In genomic region chr3:37421179-37421578, GRCm38 (mm10) we compare ENCODE assay signal across 8 mouse cellular contexts. TPM values are rescaled to one million over a fixed set of nuclear protein-coding genes. Genes with fewer than 3 reads are reported as not detected.
A peak's percentile ranks its signal among the peaks of the same experiment; 100 is the strongest.
DNase-seq lines count a peak whose midpoint lies in the region; ATAC-seq and TF ChIP-seq lines count a peak whose summit lies in the region.

No protein-coding gene starts in this region.

- DNase-seq in heart, adult 8-10 months (ENCODE audit: low spot score): no peak
- peak; percentile 55 for DNase-seq in MEL (ENCODE audit: low read depth, low spot score)
- DNase-seq in layer of hippocampus, postnatal 10 days (ENCODE audit: low spot score in 2 of 2): no peak
- no peak for DNase-seq in retina, postnatal 1 day
- DNase-seq in testis, postnatal 10 days (ENCODE audit: low spot score): no peak

- no peaks in the 10 kb centered on the region for H3K9me3 ChIP-seq in heart, embryonic 15.5 days (replicated peaks)
- no peaks in the 10 kb centered on the region for H3K9me3 ChIP-seq in MEL (replicated peaks; ENCODE audit: insufficient read depth, low read length)
- no peaks in the 10 kb centered on the region for H3K9me3 ChIP-seq in heart, embryonic 16.5 days (replicated peaks; ENCODE audit: control insufficient read depth, low read length)
- H3K9me3 ChIP-seq in midbrain, embryonic 12.5 days: no peaks in the 10 kb centered on the region

- H3K79me2 ChIP-seq in MEL (ENCODE audit: control insufficient read depth, insufficient read depth, low read length, poor library complexity): peaks cover 40% of the 10 kb centered on the region

- TF ChIP-seq POLR2A in MEL (IDR thresholded peaks at IDR 0.05; ENCODE audit: control insufficient read depth in 1 of 2, insufficient read depth in 1 of 2, low read depth in 1 of 2, low read length in 2 of 2, poor library complexity in 1 of 2): no peak

- WGBS in heart, embryonic 15.5 days: 15% methylated on average over 3 of the region's 3 CpGs
- 10% methylated on average over 3 of the region's 3 CpGs for WGBS in heart, embryonic 16.5 days
- 18% methylated on average over 3 of the region's 3 CpGs for WGBS in midbrain, embryonic 12.5 days

- no peak overlapping the region for H3K27ac ChIP-seq in heart, embryonic 15.5 days
- H3K27ac ChIP-seq in MEL (ENCODE audit: control insufficient read depth, low read depth, low read length): peak overlapping the region; percentile 88
- no peak overlapping the region for H3K27ac ChIP-seq in heart, embryonic 16.5 days (ENCODE audit: low read length)
- H3K27ac ChIP-seq in midbrain, embryonic 12.5 days (replicated peaks): no peak overlapping the region

- TF ChIP-seq EP300 in MEL (IDR thresholded peaks at IDR 0.05; ENCODE audit: low read depth in 1 of 2, low read length in 2 of 2): 0 out of 4 replicates have a peak, but pooled peaks of 1 of the 2 experiments have one; percentile 10

- ATAC-seq in heart, embryonic 15.5 days (replicated peaks; ENCODE audit: insufficient number of reproducible peaks, insufficient read depth, low FRiP score, low read depth): no peak
- no peak for ATAC-seq in heart, embryonic 16.5 days (replicated peaks; ENCODE audit: extremely low read depth, insufficient read depth, low FRiP score)
- no peak for ATAC-seq in midbrain, embryonic 12.5 days (ENCODE audit: low FRiP score, low read depth)

- no peak for TF ChIP-seq RAD21 in MEL (IDR thresholded peaks at IDR 0.05; ENCODE audit: low read depth, low read length)

- H3K4me3 ChIP-seq in heart, embryonic 15.5 days: peak overlapping the region; percentile 82
- peak overlapping the region; percentile 91 to 95 for H3K4me3 ChIP-seq in MEL (ENCODE audit: control insufficient read depth in 1 of 2, insufficient read depth in 1 of 2, low read depth in 2 of 2, low read length in 2 of 2)
- peak overlapping the region; percentile 96 for H3K4me3 ChIP-seq in heart, embryonic 16.5 days (ENCODE audit: low read length)
- H3K4me3 ChIP-seq in midbrain, embryonic 12.5 days: peak overlapping the region; percentile 83

- H3K4me2 ChIP-seq in heart, embryonic 15.5 days: peak overlapping the region; percentile 88
- H3K4me2 ChIP-seq in heart, embryonic 16.5 days (ENCODE audit: low read depth, low read length): peak overlapping the region; percentile 96
- H3K4me2 ChIP-seq in midbrain, embryonic 12.5 days (replicated peaks): peak overlapping the region; percentile 95

- TF ChIP-seq CTCF in MEL (IDR thresholded peaks at IDR 0.05 in 2 of 3, conservative IDR thresholded peaks at IDR 0.05 in 1 of 3; ENCODE audit: control insufficient read depth in 1 of 3, insufficient read depth in 1 of 3, low read depth in 2 of 3, low read length in 3 of 3, poor library complexity in 1 of 3, severe bottlenecking in 1 of 3): no peak

- H3K36me3 ChIP-seq in heart, embryonic 15.5 days: peaks cover 8% of the 10 kb centered on the region; the same call in 1 of the 2 replicates
- peaks cover 12 to 13% of the 10 kb centered on the region in 2 experiments for H3K36me3 ChIP-seq in MEL (ENCODE audit: control insufficient read depth in 1 of 2, insufficient read depth in 2 of 2, low read length in 2 of 2)
- H3K36me3 ChIP-seq in heart, embryonic 16.5 days (ENCODE audit: control insufficient read depth, insufficient read depth): peaks cover 4% of the 10 kb centered on the region
- peaks cover 7% of the 10 kb centered on the region for H3K36me3 ChIP-seq in midbrain, embryonic 12.5 days

- H3K27me3 ChIP-seq in heart, embryonic 15.5 days: no peaks in the 10 kb centered on the region
- no peaks in the 10 kb centered on the region for H3K27me3 ChIP-seq in MEL (ENCODE audit: control insufficient read depth in 1 of 2, insufficient read depth in 2 of 2, low read length in 2 of 2)
- no peaks in the 10 kb centered on the region for H3K27me3 ChIP-seq in heart, embryonic 16.5 days (ENCODE audit: control insufficient read depth, insufficient read depth, low read length)
- no peaks in the 10 kb centered on the region for H3K27me3 ChIP-seq in midbrain, embryonic 12.5 days

- H3K9ac ChIP-seq in heart, embryonic 15.5 days: peak overlapping the region; percentile 68
- peak overlapping the region; percentile 94 for H3K9ac ChIP-seq in MEL (ENCODE audit: control insufficient read depth, low read depth, low read length, poor library complexity, severe bottlenecking)
- H3K9ac ChIP-seq in heart, embryonic 16.5 days (ENCODE audit: low read length): peak overlapping the region; percentile 84
- H3K9ac ChIP-seq in midbrain, embryonic 12.5 days (replicated peaks): peak overlapping the region; percentile 71

- H3K4me1 ChIP-seq in heart, embryonic 15.5 days (replicated peaks): peaks cover 18% of the 10 kb centered on the region
- H3K4me1 ChIP-seq in MEL (ENCODE audit: control insufficient read depth in 1 of 2, insufficient read depth in 2 of 2, low read length in 2 of 2): peaks cover 2 to 6% of the 10 kb centered on the region in 2 experiments; a peak in 1 of 4 replicates
- H3K4me1 ChIP-seq in heart, embryonic 16.5 days (ENCODE audit: control insufficient read depth, insufficient read depth, low read length): peaks cover 18% of the 10 kb centered on the region
- peaks cover 19% of the 10 kb centered on the region for H3K4me1 ChIP-seq in midbrain, embryonic 12.5 days

TF ChIP-seq in MEL, 35 proteins besides CTCF, POLR2A, EP300 and RAD21 (continues in another document):
- TF ChIP-seq RCOR1 (IDR thresholded peaks at IDR 0.05; ENCODE audit: low read depth, low read length) (no peak), POLR2AphosphoS2 (IDR thresholded peaks at IDR 0.05; ENCODE audit: low read length) (no peak), ZC3H11A (IDR thresholded peaks at IDR 0.05; ENCODE audit: low read depth, low read length) (no peak), MYC (IDR thresholded peaks at IDR 0.05; ENCODE audit: low read depth, low read length) (no peak), SIN3A (IDR thresholded peaks at IDR 0.05; ENCODE audit: low read length) (peak; percentile 78), GABPA (IDR thresholded peaks at IDR 0.05; ENCODE audit: low read depth, low read length) (no peak), MAX (IDR thresholded peaks at IDR 0.05; ENCODE audit: low read length) (no peak; the same call in 1 of the 2 replicates), TAL1 (IDR thresholded peaks at IDR 0.05; ENCODE audit: low read length) (no peak), NELFE (IDR thresholded peaks at IDR 0.05; ENCODE audit: low read depth, low read length) (no peak), CHD1 (IDR thresholded peaks at IDR 0.05; ENCODE audit: low read depth, low read length) (no peak), ZNF384 (IDR thresholded peaks at IDR 0.05; ENCODE audit: low read depth, low read length) (no peak), ZKSCAN1 (IDR thresholded peaks at IDR 0.05; ENCODE audit: low read depth, low read length) (no peak), MEF2A (IDR thresholded peaks at IDR 0.05; ENCODE audit: extremely low read depth, insufficient replicate concordance, low read depth, low read length, poor library complexity, severe bottlenecking) (no peak), E2F4 (IDR thresholded peaks at IDR 0.05; ENCODE audit: borderline replicate concordance, low read depth, low read length) (0 out of 2 replicates have a peak, but pooled peaks have one; percentile 35), MAZ (IDR thresholded peaks at IDR 0.05; ENCODE audit: low read depth, low read length) (no peak), KAT2A (conservative IDR thresholded peaks at IDR 0.05; ENCODE audit: low read depth, low read length) (no peak), MYB (IDR thresholded peaks at IDR 0.05; ENCODE audit: low read depth, low read length) (no peak), MXI1 (IDR thresholded peaks at IDR 0.05; ENCODE audit: low read depth, low read length) (no peak), BHLHE40 (IDR thresholded peaks at IDR 0.05; ENCODE audit: borderline replicate concordance, low read depth, low read length) (0 out of 2 replicates have a peak, but pooled peaks have one; percentile 30), TBP (IDR thresholded peaks at IDR 0.05; ENCODE audit: low read depth, low read length) (no peak), POLR2AphosphoS5 (IDR thresholded peaks at IDR 0.05; ENCODE audit: borderline replicate concordance, low read depth, low read length) (no peak), TCF12 (IDR thresholded peaks at IDR 0.05; ENCODE audit: low read depth, low read length) (no peak), MAFK (IDR thresholded peaks at IDR 0.05; ENCODE audit: borderline replicate concordance, low read depth, low read length) (no peak), ETS1 (IDR thresholded peaks at IDR 0.05; ENCODE audit: low read depth, low read length) (no peak), CHD2 (IDR thresholded peaks at IDR 0.05; ENCODE audit: low read length) (no peak), ELF1 (IDR thresholded peaks at IDR 0.05; ENCODE audit: low read depth, low read length) (no peak), GATA1 (IDR thresholded peaks at IDR 0.05; ENCODE audit: low read depth, low read length) (peak; percentile 70), JUND (IDR thresholded peaks at IDR 0.05; ENCODE audit: low read depth, low read length) (no peak), HCFC1 (IDR thresholded peaks at IDR 0.05; ENCODE audit: low read depth, low read length) (no peak)

RNA-seq across cellular contexts. Expression of gene Nudt6, which starts 1.2 kb away (rescaled TPM):
- 13.4 and 13.7 TPM in 2 replicates for polyA plus RNA-seq in heart, embryonic 15.5 days (2015; fragmentation: Nextera tagmentation; extraction: Ambion mirVana)
- total RNA-seq in heart, adult 8-10 months (2022): 10 to 100 TPM; 32.4 to 40.0 (median 33.8) TPM
- total RNA-seq in MEL (2012; rRNA removed): 4.0 and 6.0 TPM in 2 replicates
- 1 to 10 TPM in 1 of 2 experiments, not detected in 1; 9.1 TPM for polyA plus RNA-seq in MEL (2012; ENCODE audit: insufficient read depth in 1 of 2, insufficient read length in 2 of 2, low read depth in 1 of 2, low replicate concordance in 2 of 2, missing spikeins in 1 of 2)
- polyA plus RNA-seq in heart, embryonic 16.5 days (2015; fragmentation: Nextera tagmentation; extraction: Ambion mirVana): 13.8 and 14.7 TPM in 2 replicates
- 2.4 and 3.6 TPM in 2 replicates for polyA plus RNA-seq in midbrain, embryonic 12.5 days (2016; fragmentation: Nextera tagmentation; extraction: Ambion mirVana)
- total RNA-seq in layer of hippocampus, postnatal 10 days (2021): 1 to 10 TPM; 5.3 to 8.0 TPM

RNA-seq across cellular contexts. Expression of gene Spata5, which starts 1.5 kb away (rescaled TPM):
- polyA plus RNA-seq in heart, embryonic 15.5 days (2015; fragmentation: Nextera tagmentation; extraction: Ambion mirVana): 19.7 and 24.4 TPM in 2 replicates
- total RNA-seq in heart, adult 8-10 months (2022): 10 to 100 TPM; 12.4 to 15.8 (median 15.4) TPM
- 67.6 and 73.2 TPM in 2 replicates for total RNA-seq in MEL (2012; rRNA removed)
- polyA plus RNA-seq in MEL (2012; ENCODE audit: insufficient read depth in 1 of 2, insufficient read length in 2 of 2, low read depth in 1 of 2, low replicate concordance in 2 of 2, missing spikeins in 1 of 2): 10 to 100 TPM in 1 of 2 experiments, not detected in 1; 33.5 TPM
- polyA plus RNA-seq in heart, embryonic 16.5 days (2015; fragmentation: Nextera tagmentation; extraction: Ambion mirVana): 20.8 and 22.5 TPM in 2 replicates
- polyA plus RNA-seq in midbrain, embryonic 12.5 days (2016; fragmentation: Nextera tagmentation; extraction: Ambion mirVana): 42.8 and 43.9 TPM in 2 replicates
- 10 to 100 TPM; 20.0 to 25.6 TPM for total RNA-seq in layer of hippocampus, postnatal 10 days (2021)
